Mouse (Mus musculus) limb, embryonic 12.5 days (tissue): ENCODE results near the gene Plac9a. TPM values are rescaled to one million over a fixed set of nuclear protein-coding genes. Genes with fewer than 3 reads are reported as not detected.

Experiments used
- ATAC-seq: fragments of 200-750 bp; cut with Nextera tagmentation; 2 replicates; pipeline ENCODE4 v1.8.0; 2017; ENCODE audit warnings: low read depth, moderate TSS enrichment; ENCODE audit not compliant: insufficient number of reproducible peaks, insufficient read depth, low FRiP score, low TSS enrichment
- H3K27ac ChIP-seq: fragments of 300-500 bp; sonication (generic); 2 replicates; pipeline ENCODE4 v1.5.1; 2016; ENCODE audit warnings: mild to moderate bottlenecking, moderate library complexity
- H3K27me3 ChIP-seq: fragments of 300-500 bp; sonication (generic); 2 replicates; pipeline ENCODE4 v1.6.1; 2016; ENCODE audit warnings: mild to moderate bottlenecking, moderate library complexity
- H3K36me3 ChIP-seq: fragments of 300-500 bp; sonication (generic); 2 replicates; pipeline ENCODE4 v1.6.1; 2016; ENCODE audit warnings: mild to moderate bottlenecking, moderate library complexity
- H3K4me1 ChIP-seq: fragments of 300-500 bp; sonication (generic); replicated peaks from 2 replicates; pipeline ENCODE4 v1.6.1; 2016
- H3K4me2 ChIP-seq: fragments of 300-500 bp; sonication (generic); 2 replicates; pipeline ENCODE4 v1.6.1; 2016; ENCODE audit warnings: mild to moderate bottlenecking, moderate library complexity
- H3K4me3 ChIP-seq: fragments of 300-500 bp; sonication (generic); replicated peaks from 2 replicates; pipeline ENCODE4 v1.5.1; 2016; ENCODE audit warnings: mild to moderate bottlenecking
- H3K9ac ChIP-seq: fragments of 300-500 bp; sonication (generic); replicated peaks from 2 replicates; pipeline ENCODE4 v1.6.1; 2016; ENCODE audit warnings: mild to moderate bottlenecking, moderate library complexity
- H3K9me3 ChIP-seq: fragments of 300-500 bp; sonication (generic); 2 replicates; pipeline ENCODE4 v1.6.1; 2016; ENCODE audit warnings: mild to moderate bottlenecking, moderate library complexity
- WGBS: fragments of 180-500 bp; shearing (Covaris S2); methylation state at CpG from one replicate; pipeline ENCODE4 v1.1.7; 2016; 5-methylcytosine and 5-hydroxymethylcytosine counted together
- polyA plus RNA-seq: library from polyadenylated mRNA; unstranded; fragments of >200 nt; fragmentation: Nextera tagmentation; extraction: Ambion mirVana; gene quantifications from 2 replicates; pipeline ENCODE4 v1.2.1, GENCODE M21; 2016

Plac9a gene
- polyA plus RNA-seq, 1 experiment from 2014 or later, result not detected

GRCm38 (mm10) chr14:25847660-25848059 lies 55.2 kb downstream of the Plac9a start:
- H3K4me3 ChIP-seq, result no peak overlapping the region
- no peak overlapping the region for H3K27ac ChIP-seq
- peaks cover 28% of the 10 kb centered on the region for H3K27me3 ChIP-seq
- H3K36me3 ChIP-seq, result no peaks in the 10 kb centered on the region
- no peak overlapping the region for H3K4me2 ChIP-seq
- no peak for ATAC-seq
- 20% methylated on average over 9 of the region's 9 CpGs for WGBS
- H3K9me3 ChIP-seq, result no peaks in the 10 kb centered on the region
- H3K9ac ChIP-seq, result no peak overlapping the region
- peaks cover 11% of the 10 kb centered on the region for H3K4me1 ChIP-seq

- Histone ChIP-seq H3K4me1 (peaks cover 15% of the 10 kb centered on the region), H3K4me2 (no peak overlapping the region), H3K9me3 (no peaks in the 10 kb centered on the region), H3K36me3 (no peaks in the 10 kb centered on the region), H3K9ac (no peak overlapping the region), H3K27ac (no peak overlapping the region), H3K4me3 (no peak overlapping the region), H3K27me3 (peaks cover 39% of the 10 kb centered on the region)
- ATAC-seq, result no peak
- WGBS, result 84% methylated on average over 8 of the region's 8 CpGs
Observed at GRCm38 (mm10) chr14:25846516-25846915, 56.4 kb downstream of the Plac9a start.

DNA sequence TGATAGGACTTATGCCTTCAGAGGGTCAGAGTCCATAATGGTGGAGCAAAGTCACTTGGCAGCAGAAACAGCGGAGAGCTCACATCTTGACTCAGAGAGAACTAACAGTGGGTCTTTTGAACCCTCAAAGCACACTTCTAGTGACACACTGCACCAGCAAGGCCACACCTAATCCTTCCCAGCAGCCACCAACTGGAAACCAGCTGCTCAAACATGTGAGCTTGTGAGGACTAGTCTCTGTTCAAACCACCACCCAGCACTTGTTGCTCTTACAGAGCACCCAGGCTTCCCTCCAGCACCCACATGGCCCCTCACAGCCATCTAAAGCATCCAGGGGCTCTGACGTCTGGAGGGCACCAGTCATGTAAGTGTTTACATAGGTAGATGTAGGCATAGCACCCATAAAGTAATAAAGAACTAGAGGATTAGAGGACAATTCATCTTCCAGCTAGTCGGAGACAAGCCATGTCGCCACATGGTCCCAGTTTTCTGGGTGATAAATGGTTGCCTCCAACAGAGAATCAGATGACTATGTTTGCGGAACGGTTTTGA lies 57.0 kb downstream of the Plac9a start:
- WGBS, result 68% methylated on average over 6 of the region's 6 CpGs
- Histone ChIP-seq H3K36me3 (no peaks in the 10 kb centered on the region), H3K9me3 (no peaks in the 10 kb centered on the region), H3K27ac (no peak overlapping the region), H3K4me3 (no peak overlapping the region), H3K27me3 (peaks cover 43% of the 10 kb centered on the region), H3K4me2 (no peak overlapping the region), H3K4me1 (peaks cover 18% of the 10 kb centered on the region), H3K9ac (no peak overlapping the region)
- ATAC-seq, result no peak

GRCm38 (mm10) chr14:25844372-25844771 lies 58.5 kb downstream of the Plac9a start:
- H3K27me3 ChIP-seq, result peaks cover 52% of the 10 kb centered on the region

GRCm38 (mm10) chr14:25842688-25843003 lies 60.3 kb downstream of the Plac9a start:
- H3K27me3 ChIP-seq, result peaks cover 52% of the 10 kb centered on the region
- H3K4me1 ChIP-seq, result peaks cover 15% of the 10 kb centered on the region
- ATAC-seq, result 0 out of 2 replicates have a peak, but pooled peaks have one; percentile 43
- H3K9ac ChIP-seq, result peak overlapping the region; percentile 42; the same call in 1 of the 2 replicates
- H3K36me3 ChIP-seq, result no peaks in the 10 kb centered on the region
- H3K4me3 ChIP-seq, result peak overlapping the region; percentile 56
- peak overlapping the region; percentile 90 for H3K4me2 ChIP-seq
- under 1% methylated on average over 12 of the region's 12 CpGs for WGBS
- no peaks in the 10 kb centered on the region for H3K9me3 ChIP-seq
- H3K27ac ChIP-seq, result no peak overlapping the region

More at GRCm38 (mm10) chr14:25844372-25844771, 58.5 kb downstream of the Plac9a start:
- Histone ChIP-seq H3K4me2 (no peak overlapping the region), H3K4me3 (no peak overlapping the region), H3K9ac (no peak overlapping the region), H3K27ac (no peak overlapping the region), H3K4me1 (peaks cover 19% of the 10 kb centered on the region), H3K36me3 (no peaks in the 10 kb centered on the region), H3K9me3 (no peaks in the 10 kb centered on the region)
- no peak for ATAC-seq
- WGBS, result 94% methylated on average over 4 of the region's 4 CpGs

DNA sequence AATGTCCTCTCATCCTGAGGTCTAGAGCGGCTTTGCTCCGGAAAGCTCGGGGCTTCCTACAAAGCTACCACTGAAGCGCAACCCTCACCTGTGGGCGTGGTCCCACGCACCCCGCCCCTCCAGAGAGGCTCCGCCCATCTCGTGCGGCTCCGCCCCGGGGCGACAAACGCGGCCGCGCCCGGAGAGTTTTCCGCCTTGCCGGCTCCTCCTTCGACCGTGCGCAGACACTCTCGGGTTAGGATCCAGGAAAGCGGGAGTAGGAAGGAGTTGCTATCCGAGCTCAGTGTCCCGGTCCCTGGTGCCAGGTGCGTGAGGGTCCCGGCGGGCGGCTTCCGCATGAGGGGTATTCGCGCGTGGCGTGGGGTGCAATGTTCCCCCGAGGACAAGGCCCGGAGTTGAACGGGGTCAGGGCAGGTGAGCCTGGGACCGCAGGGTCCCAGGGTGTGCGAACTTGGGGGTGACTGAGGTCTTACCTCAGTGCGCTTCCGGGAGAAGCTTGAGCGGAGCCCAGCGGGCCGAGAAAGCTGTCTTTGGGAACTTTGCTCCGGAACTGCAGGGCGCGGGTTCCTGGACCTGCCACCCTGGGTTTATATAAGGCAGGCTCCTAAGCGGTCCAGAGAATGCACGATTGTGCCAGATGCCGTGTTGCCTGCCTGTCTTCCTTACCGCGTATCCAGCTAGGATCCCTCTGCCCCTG lies 60.8 kb downstream of the Plac9a start, which contains the start of gene Anxa11:
Gene Anxa11 (plus strand): TSS at position 166 of the 697 bp plus-strand sequence.
- Histone ChIP-seq H3K4me2 (peak within 1 kb of the TSS; percentile 90), H3K9me3 (no peaks in the 10 kb centered on the region), H3K27ac (no peak within 1 kb of the TSS), H3K4me1 (peaks cover 11% of the 10 kb centered on the region; the same call in 1 of the 2 replicates), H3K9ac (peak within 1 kb of the TSS; percentile 42), H3K36me3 (no peaks in the 10 kb centered on the region), H3K27me3 (peaks cover 52% of the 10 kb centered on the region), H3K4me3 (peak within 1 kb of the TSS; percentile 56)
- peak; percentile 72; the same call in 1 of the 2 replicates for ATAC-seq
- WGBS, result under 1% methylated on average over 54 of the region's 54 CpGs

- Histone ChIP-seq H3K27me3 (peaks cover 51% of the 10 kb centered on the region), H3K4me1 (peaks cover 11% of the 10 kb centered on the region; the same call in 1 of the 2 replicates), H3K4me2 (peak overlapping the region; percentile 90), H3K27ac (no peak overlapping the region), H3K9me3 (no peaks in the 10 kb centered on the region), H3K4me3 (peak overlapping the region; percentile 56), H3K36me3 (no peaks in the 10 kb centered on the region), H3K9ac (peak overlapping the region; percentile 42; the same call in 1 of the 2 replicates)
- WGBS, result under 1% methylated on average over 4 of the region's 4 CpGs
- ATAC-seq, result 0 out of 2 replicates have a peak, but pooled peaks have one; percentile 43
Observed at GRCm38 (mm10) chr14:25841579-25841978, 61.3 kb downstream of the Plac9a start.

DNA sequence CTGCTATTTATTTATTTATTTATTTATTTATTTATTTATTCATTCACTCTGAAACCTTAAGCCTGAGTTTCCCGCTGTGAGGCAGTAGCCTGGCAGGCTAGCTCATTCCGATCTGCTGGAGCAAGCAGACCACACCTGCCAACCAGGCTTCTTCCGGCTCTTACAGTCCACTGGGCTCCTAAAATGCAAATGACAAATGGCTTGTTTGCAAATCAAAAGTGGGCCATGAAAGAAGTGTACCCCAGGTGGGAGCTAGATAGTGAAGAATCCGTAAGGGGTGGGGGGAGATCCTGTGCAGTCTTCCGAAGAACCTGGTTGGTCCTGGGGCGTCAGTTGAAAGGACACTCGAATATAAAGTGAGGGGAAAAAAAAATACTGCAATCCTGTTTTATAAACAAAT lies 61.9 kb downstream of the Plac9a start:
- no peaks in the 10 kb centered on the region for H3K36me3 ChIP-seq
- no peaks in the 10 kb centered on the region for H3K9me3 ChIP-seq
- H3K4me3 ChIP-seq, result no peak overlapping the region
- 8% methylated on average over 7 of the region's 7 CpGs for whole genome bisulfite sequencing
- peaks cover 11% of the 10 kb centered on the region; the same call in 1 of the 2 replicates for H3K4me1 ChIP-seq
- no peak overlapping the region for H3K9ac ChIP-seq
- H3K4me2 ChIP-seq, result no peak overlapping the region
- no peak overlapping the region for H3K27ac ChIP-seq
- ATAC-seq, result no peak
- peaks cover 49% of the 10 kb centered on the region for H3K27me3 ChIP-seq

DNA sequence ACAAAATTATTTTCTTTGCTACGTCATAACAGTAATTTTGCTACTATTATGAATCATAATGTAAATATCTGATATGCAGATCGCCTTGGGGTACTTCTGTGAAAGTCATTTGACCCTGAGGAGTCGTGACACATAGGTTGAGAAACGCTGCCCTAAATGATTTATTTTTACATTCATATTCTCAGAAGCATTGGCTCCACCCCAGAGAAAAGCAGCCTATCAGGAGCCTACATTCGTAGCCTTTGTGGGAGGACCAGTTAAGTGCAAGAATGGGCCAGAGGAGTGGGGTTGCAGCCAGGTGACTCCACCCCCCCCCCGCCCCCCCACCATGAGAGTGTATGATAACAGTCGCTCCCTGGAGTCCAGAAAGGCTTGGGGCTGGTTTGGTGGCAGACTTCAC lies 63.1 kb downstream of the Plac9a start:
- no peak for ATAC-seq
- Histone ChIP-seq H3K27me3 (peaks cover 46% of the 10 kb centered on the region), H3K27ac (no peak overlapping the region), H3K9ac (no peak overlapping the region), H3K4me2 (no peak overlapping the region), H3K4me1 (peaks cover 11% of the 10 kb centered on the region; the same call in 1 of the 2 replicates), H3K4me3 (no peak overlapping the region), H3K36me3 (no peaks in the 10 kb centered on the region), H3K9me3 (no peaks in the 10 kb centered on the region)
- 65% methylated on average over 7 of the region's 7 CpGs for WGBS

DNA sequence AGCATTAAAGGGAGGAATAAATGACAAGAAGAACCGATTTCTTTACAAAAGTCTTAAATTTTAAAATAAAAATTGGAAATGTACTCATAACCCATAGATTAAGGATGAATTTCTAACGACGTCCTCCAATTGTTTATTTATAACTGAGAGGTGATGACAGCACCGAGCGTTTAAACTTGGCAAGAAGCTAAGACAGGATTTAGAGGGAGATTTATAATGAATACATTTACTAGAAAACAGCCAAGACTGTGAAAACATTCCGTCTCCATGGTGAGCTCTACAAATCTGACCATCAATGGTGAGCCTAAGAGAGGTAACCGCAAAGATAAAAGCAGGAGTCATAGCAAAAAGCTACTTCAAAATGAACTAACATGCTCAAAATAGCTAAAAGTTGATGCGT lies 64.5 kb downstream of the Plac9a start:
- H3K4me2 ChIP-seq, result no peak overlapping the region
- WGBS, result 81% methylated on average over 8 of the region's 8 CpGs
- H3K4me1 ChIP-seq, result peaks cover 11% of the 10 kb centered on the region; the same call in 1 of the 2 replicates
- peaks cover 32% of the 10 kb centered on the region for H3K27me3 ChIP-seq
- H3K27ac ChIP-seq, result no peak overlapping the region
- H3K4me3 ChIP-seq, result no peak overlapping the region
- H3K36me3 ChIP-seq, result no peaks in the 10 kb centered on the region
- no peak for ATAC-seq
- H3K9ac ChIP-seq, result no peak overlapping the region
- peaks cover 2% of the 10 kb centered on the region; the same call in 1 of the 2 replicates for H3K9me3 ChIP-seq
